Mouse (Mus musculus) heart, embryonic 16.5 days (tissue): ENCODE results near the gene Rnf128. TPM values are rescaled to one million over a fixed set of nuclear protein-coding genes. Genes with fewer than 3 reads are reported as not detected.
A peak's percentile ranks its signal among the peaks of the same experiment; 100 is the strongest.

Experiments
- ATAC-seq: fragments of 200-750 bp; cut with Nextera tagmentation; replicated peaks from 2 replicates; pipeline ENCODE4 v1.8.0; 2017; ENCODE audit warnings: moderate number of reproducible peaks; ENCODE audit not compliant: insufficient read depth, low FRiP score; ENCODE audit errors: extremely low read depth
- H3K27ac ChIP-seq: fragments of 300-500 bp; sonication (generic); 2 replicates; pipeline ENCODE4 v1.5.1; 2014; ENCODE audit warnings: mild to moderate bottlenecking, low read length, control low read depth, moderate library complexity
- H3K27me3 ChIP-seq: fragments of 300-500 bp; sonication (generic); 2 replicates; pipeline ENCODE4 v1.6.1; 2014; ENCODE audit warnings: low read length, mixed read lengths; ENCODE audit not compliant: control insufficient read depth, insufficient read depth
- H3K36me3 ChIP-seq: fragments of 300-500 bp; sonication (generic); 2 replicates; pipeline ENCODE4 v1.6.1; 2014; ENCODE audit not compliant: control insufficient read depth, insufficient read depth
- H3K4me1 ChIP-seq: fragments of 300-500 bp; sonication (generic); 2 replicates; pipeline ENCODE4 v1.6.1; 2014; ENCODE audit warnings: low read length, mixed read lengths; ENCODE audit not compliant: control insufficient read depth, insufficient read depth
- H3K4me2 ChIP-seq: fragments of 300-500 bp; sonication (generic); 2 replicates; pipeline ENCODE4 v1.6.1; 2014; ENCODE audit warnings: low read depth, mild to moderate bottlenecking, control low read depth, low read length
- H3K4me3 ChIP-seq: fragments of 300-500 bp; sonication (generic); 2 replicates; pipeline ENCODE4 v1.5.1; 2014; ENCODE audit warnings: mild to moderate bottlenecking, control low read depth, low read length
- H3K9ac ChIP-seq: fragments of 300-500 bp; sonication (generic); 2 replicates; pipeline ENCODE4 v1.6.1; 2014; ENCODE audit warnings: low read length, control low read depth
- H3K9me3 ChIP-seq: fragments of 300-500 bp; sonication (generic); replicated peaks from 2 replicates; pipeline ENCODE4 v1.6.1; 2016; ENCODE audit warnings: low read length; ENCODE audit not compliant: control insufficient read depth
- WGBS: fragments of 180-500 bp; shearing (Covaris S2); extraction: QIAGEN DNeasy Blood & Tissue Kit; methylation state at CpG from one replicate; pipeline ENCODE4 v1.1.7; 2014; 5-methylcytosine and 5-hydroxymethylcytosine counted together
- polyA plus RNA-seq: library from polyadenylated mRNA; unstranded; fragments of >200 nt; fragmentation: Nextera tagmentation; extraction: Ambion mirVana; gene quantifications from 2 replicates; pipeline ENCODE4 v1.2.1, GENCODE M21; 2015

Gene Rnf128
- polyA plus RNA-seq, 1 experiment from 2014 or later = 36.0 TPM

GRCm38 (mm10) chrX:139610033-139610764 is 47.1 kb downstream of the Rnf128 start:
- Histone ChIP-seq H3K27ac (peak overlapping the region; percentile 72), H3K4me1 (no peaks in the 10 kb centered on the region), H3K9me3 (no peaks in the 10 kb centered on the region), H3K36me3 (no peaks in the 10 kb centered on the region), H3K27me3 (no peaks in the 10 kb centered on the region), H3K4me2 (peak overlapping the region; percentile 67), H3K4me3 (peak overlapping the region; percentile 73), H3K9ac (peak overlapping the region; percentile 78)
- ATAC-seq = peak; percentile 95
- 10% methylated on average over 44 of the region's 44 CpGs for WGBS

GRCm38 (mm10) chrX:139610765-139611300 is 47.7 kb downstream of the Rnf128 start:
- H3K36me3 ChIP-seq = no peaks in the 10 kb centered on the region
- ATAC-seq = peak; percentile 58
- peak overlapping the region; percentile 73 for H3K4me3 ChIP-seq
- H3K4me2 ChIP-seq = peak overlapping the region; percentile 67
- no peaks in the 10 kb centered on the region for H3K4me1 ChIP-seq
- H3K9me3 ChIP-seq = no peaks in the 10 kb centered on the region
- H3K27me3 ChIP-seq = no peaks in the 10 kb centered on the region
- H3K9ac ChIP-seq = peak overlapping the region; percentile 78
- WGBS = 15% methylated on average over 54 of the region's 54 CpGs
- H3K27ac ChIP-seq = peak overlapping the region; percentile 68

DNA sequence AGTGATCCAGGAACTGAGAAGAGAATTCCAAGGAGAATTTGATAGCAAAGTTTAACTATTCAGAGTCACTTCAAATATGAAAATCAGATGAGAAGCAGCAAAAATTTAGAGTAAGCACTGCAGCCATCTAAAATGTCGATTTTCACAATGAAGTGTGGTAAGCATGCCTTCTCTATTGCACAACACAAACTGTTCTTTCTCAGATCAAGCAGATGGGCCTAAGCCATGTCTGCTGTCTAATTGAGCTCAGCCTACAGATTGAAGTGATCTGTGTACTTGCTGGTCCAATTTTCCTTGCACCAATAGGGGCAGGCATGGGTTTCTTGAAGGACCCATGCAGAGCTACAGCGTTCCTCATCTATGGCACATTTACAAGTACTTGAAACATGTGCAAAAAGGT is 51.6 kb downstream of the Rnf128 start:
- WGBS = 67% methylated on average over 2 of the region's 2 CpGs
- no peaks in the 10 kb centered on the region for H3K36me3 ChIP-seq

GRCm38 (mm10) chrX:139622071-139622470 is 59.0 kb downstream of the Rnf128 start:
- H3K4me3 ChIP-seq = no peak overlapping the region
- H3K4me2 ChIP-seq = no peak overlapping the region
- H3K27me3 ChIP-seq = no peaks in the 10 kb centered on the region
- 68% methylated on average over 3 of the region's 4 CpGs for WGBS
- no peak for ATAC-seq
- no peaks in the 10 kb centered on the region for H3K4me1 ChIP-seq
- no peaks in the 10 kb centered on the region for H3K9me3 ChIP-seq
- H3K9ac ChIP-seq = no peak overlapping the region
- H3K36me3 ChIP-seq = no peaks in the 10 kb centered on the region
- H3K27ac ChIP-seq = no peak overlapping the region

More for the DNA sequence above, 51.6 kb downstream of the Rnf128 start:
- Histone ChIP-seq H3K9ac (no peak overlapping the region), H3K4me2 (no peak overlapping the region), H3K27me3 (no peaks in the 10 kb centered on the region), H3K4me3 (no peak overlapping the region), H3K27ac (no peak overlapping the region), H3K4me1 (no peaks in the 10 kb centered on the region), H3K9me3 (no peaks in the 10 kb centered on the region)
- no peak for ATAC-seq

- WGBS = 74% methylated on average over 4 of the region's 4 CpGs
Measured at GRCm38 (mm10) chrX:139634758-139635157, 71.6 kb downstream of the Rnf128 start.

GRCm38 (mm10) chrX:139639744-139640143 is 76.6 kb downstream of the Rnf128 start:
- H3K4me1 ChIP-seq = no peaks in the 10 kb centered on the region
- H3K4me2 ChIP-seq = no peak overlapping the region
- H3K27me3 ChIP-seq = no peaks in the 10 kb centered on the region
- H3K36me3 ChIP-seq = no peaks in the 10 kb centered on the region
- no peaks in the 10 kb centered on the region for H3K9me3 ChIP-seq
- no peak overlapping the region for H3K9ac ChIP-seq
- H3K27ac ChIP-seq = no peak overlapping the region
- H3K4me3 ChIP-seq = no peak overlapping the region
- no peak for ATAC-seq
- 32% methylated on average over 2 of the region's 2 CpGs for WGBS

More at GRCm38 (mm10) chrX:139634758-139635157, 71.6 kb downstream of the Rnf128 start:
- no peak overlapping the region for H3K9ac ChIP-seq
- no peaks in the 10 kb centered on the region for H3K9me3 ChIP-seq
- no peak overlapping the region for H3K27ac ChIP-seq
- H3K4me1 ChIP-seq = no peaks in the 10 kb centered on the region
- ATAC-seq = no peak
- H3K27me3 ChIP-seq = no peaks in the 10 kb centered on the region
- H3K4me3 ChIP-seq = no peak overlapping the region
- no peak overlapping the region for H3K4me2 ChIP-seq
- H3K36me3 ChIP-seq = no peaks in the 10 kb centered on the region

GRCm38 (mm10) chrX:139640418-139640817 is 77.3 kb downstream of the Rnf128 start:
- H3K9me3 ChIP-seq = no peaks in the 10 kb centered on the region
- no peaks in the 10 kb centered on the region for H3K27me3 ChIP-seq
- no peak overlapping the region for H3K9ac ChIP-seq
- H3K4me3 ChIP-seq = no peak overlapping the region
- no peak overlapping the region for H3K4me2 ChIP-seq
- no peak overlapping the region for H3K27ac ChIP-seq
- H3K36me3 ChIP-seq = no peaks in the 10 kb centered on the region
- no peak for ATAC-seq
- H3K4me1 ChIP-seq = no peaks in the 10 kb centered on the region

GRCm38 (mm10) chrX:139652226-139652625 is 89.1 kb downstream of the Rnf128 start:
- H3K36me3 ChIP-seq = no peaks in the 10 kb centered on the region
- no peak overlapping the region for H3K27ac ChIP-seq
- no peaks in the 10 kb centered on the region for H3K9me3 ChIP-seq
- no peak overlapping the region for H3K4me3 ChIP-seq
- no peak overlapping the region for H3K4me2 ChIP-seq
- no peaks in the 10 kb centered on the region for H3K27me3 ChIP-seq
- H3K4me1 ChIP-seq = peaks cover 2% of the 10 kb centered on the region; the same call in 1 of the 2 replicates
- no peak for ATAC-seq
- H3K9ac ChIP-seq = no peak overlapping the region
- 64% methylated on average over 5 of the region's 5 CpGs for WGBS

DNA sequence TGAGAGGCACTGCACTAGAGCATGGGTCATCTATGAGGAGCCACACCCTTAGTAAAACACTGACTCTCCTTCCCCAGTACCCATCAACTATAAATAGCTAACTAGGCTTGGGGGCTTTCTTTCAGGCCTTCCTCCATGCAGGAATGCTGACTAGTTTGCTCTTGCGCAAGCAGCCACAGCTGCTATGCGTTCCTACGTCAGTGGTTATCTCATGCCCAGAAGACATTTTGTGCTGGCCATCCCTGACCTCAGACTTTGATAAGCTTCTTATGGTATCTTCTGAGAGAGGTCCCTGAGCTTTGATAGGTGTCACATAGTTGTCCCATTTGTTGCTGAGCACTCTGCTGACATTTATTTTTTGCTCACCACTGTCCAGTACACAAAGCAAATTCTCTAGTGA is 90.2 kb downstream of the Rnf128 start:
- Histone ChIP-seq H3K27me3 (no peaks in the 10 kb centered on the region), H3K27ac (no peak overlapping the region), H3K9ac (no peak overlapping the region), H3K36me3 (no peaks in the 10 kb centered on the region), H3K4me3 (no peak overlapping the region), H3K4me2 (no peak overlapping the region), H3K9me3 (no peaks in the 10 kb centered on the region), H3K4me1 (peaks cover 2% of the 10 kb centered on the region; the same call in 1 of the 2 replicates)
- WGBS = 40% methylated on average over 3 of the region's 3 CpGs
- ATAC-seq = no peak
